Mouse (Mus musculus) liver, adult 2 months (tissue): ENCODE measurements around the gene Cdkn2b.

Experiments
- CTCF ChIP-seq: fragments of 200-500 bp; IDR thresholded peaks from 2 replicates; pipeline ENCODE4 v1.5.1; 2011; ENCODE audit warnings: low read depth, low read length, control low read depth
- POLR2A ChIP-seq: fragments of 200-500 bp; IDR thresholded peaks from 2 replicates; pipeline ENCODE4 v1.6.1; 2011; ENCODE audit warnings: low read length, control low read depth; ENCODE audit not compliant: insufficient read depth; ENCODE audit errors: extremely low read depth

DNA sequence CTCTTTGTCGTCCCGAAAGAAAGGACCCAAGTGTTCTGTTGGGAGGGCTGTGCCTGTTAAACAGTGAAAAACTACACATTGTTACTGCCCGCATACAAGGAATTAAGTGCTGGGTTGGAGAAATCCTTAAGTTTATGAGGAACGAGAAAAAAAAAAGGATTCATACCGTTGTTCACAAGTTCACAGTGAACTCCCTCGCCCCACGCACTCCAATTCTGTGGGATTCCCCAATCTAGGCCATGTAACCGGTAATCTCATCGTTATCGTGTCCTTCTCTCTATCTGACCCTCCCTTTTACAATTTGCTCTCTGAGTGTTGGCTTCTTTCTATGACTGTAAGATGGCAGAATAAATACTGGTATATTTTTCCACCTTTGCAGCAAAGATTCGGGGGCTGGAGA lies 843 bp downstream of the Cdkn2b start:
- TF ChIP-seq POLR2A (no peak), CTCF (no peak)
